Mouse (Mus musculus) induced T-regulatory cell, adult 2 months (primary cell): ENCODE results near the gene Map2k5.

Source experiments
- DNase-seq: peaks from one replicate; pipeline ENCODE4 v3.0.0-alpha.2; 2012; ENCODE audit warnings: low read depth

Map2k5 gene

DNA sequence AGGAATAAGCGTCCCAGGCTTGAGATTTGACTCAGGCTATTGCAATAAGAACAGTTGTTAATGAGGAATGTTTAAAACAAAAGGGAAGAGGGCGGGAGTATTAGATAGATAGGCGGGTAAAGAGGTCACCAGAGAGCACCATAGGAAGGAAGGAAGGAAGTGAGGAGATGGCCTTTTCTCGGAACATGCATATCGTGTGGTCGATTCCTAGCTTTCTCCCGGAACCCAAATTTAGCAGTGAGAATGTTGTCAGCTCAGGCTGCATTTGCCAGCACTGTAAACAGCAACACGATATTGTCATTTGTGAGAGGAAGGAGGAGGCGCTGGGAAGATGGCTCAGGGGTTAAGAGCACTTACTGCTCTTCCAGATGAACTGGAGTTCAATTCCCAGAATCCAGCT lies 253.2 kb downstream of the Map2k5 start:
- DNase-seq: peak; percentile 11

DNA sequence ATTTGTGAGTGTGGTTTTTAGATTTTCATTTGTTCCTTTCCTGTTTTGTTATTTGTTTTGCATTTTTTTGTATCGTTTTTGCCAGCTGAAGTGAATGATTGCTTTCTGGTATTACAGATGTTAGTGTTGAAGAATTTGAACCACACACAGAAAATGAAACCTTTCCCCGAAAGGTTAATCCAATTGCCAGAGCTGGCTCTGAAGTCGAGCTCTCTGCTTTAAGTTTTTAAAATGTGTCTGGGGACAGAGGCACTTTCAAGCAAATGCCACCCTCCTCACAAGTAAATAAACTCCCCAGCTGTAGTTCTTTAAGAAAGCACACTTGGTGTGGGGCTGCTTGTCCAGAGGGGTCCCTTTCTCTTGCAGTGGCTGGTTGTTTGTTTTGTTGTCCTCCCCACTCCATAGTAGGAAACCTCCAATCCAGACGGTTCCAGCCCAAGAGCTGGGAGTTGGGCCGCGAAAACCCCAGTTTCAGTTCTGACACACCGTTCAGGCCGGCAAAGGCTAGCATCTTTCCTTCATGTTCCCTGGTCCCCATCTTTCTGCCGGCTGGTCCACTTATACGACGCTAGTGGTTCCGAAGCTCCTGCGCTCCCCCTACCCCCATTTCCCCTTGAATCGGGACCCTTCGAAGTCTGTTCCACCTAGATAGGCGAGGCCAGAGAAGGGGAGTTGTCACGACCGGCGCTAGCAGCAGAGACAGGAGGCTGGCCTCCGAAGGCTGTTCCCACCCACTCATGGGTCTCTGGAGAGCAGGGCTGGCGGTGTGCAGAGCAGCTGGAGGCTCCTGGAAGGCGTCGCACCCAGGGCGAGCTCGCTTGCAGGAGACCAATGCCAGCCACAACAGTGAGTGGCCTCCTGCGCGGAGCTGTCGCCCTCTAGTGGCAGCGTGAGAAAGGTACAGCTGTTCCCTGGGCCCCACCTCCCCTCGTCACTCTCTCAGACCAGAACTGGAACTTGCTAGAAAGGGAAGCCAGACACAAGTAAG lies 254.0 kb downstream of the Map2k5 start:
- peak; percentile 91 for DNase-seq

DNA sequence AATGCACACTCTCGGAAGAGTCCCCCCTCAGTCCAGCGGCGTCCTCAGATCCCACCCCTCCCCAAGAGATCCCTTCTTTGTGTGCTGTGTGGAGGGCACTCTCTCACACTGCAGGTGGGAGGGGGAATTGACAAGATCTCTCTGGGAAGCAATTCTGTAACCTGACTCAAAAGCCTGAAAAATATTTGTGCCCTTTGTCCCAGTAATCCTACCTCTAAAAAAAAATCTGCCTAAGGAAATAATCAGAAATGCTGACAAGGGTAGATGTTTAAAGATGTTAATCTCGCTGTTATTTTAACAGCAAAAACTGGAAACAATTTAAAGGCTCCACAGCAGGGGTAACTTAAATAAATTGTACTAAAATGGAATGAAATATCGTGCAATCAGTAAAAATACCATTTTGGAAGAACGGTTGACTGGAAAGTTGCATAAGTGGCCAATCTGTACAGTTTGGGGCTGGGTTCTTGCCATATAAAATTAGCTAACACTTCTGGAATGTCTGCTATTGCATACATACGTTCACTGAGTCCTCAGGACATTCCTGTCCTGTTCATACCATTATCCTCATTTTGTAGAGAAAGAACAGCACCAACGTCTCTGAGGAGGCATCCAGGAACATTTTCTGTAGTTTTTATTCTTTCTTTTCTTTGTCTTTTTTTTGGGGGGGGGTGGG lies 255.4 kb downstream of the Map2k5 start:
- DNase-seq: no peak

DNA sequence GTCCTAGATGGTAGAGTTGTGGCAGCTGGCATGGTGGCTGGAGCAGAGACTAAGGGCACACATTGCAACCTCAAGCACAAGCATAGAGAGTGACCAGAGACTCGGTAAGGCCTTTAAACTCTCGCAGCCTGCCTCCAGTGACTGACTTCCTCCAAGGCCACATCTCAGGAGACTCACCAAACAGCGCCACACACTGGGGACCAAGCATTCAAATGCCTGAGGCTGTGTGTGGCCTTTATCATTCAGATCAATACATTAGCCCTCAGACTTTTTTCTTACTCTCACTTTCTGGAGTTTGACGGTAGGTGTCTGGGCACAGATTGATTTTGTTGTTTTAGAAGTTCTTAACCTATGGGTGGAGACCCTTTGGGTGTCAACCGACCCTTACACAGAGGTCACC lies 259.3 kb downstream of the Map2k5 start:
- no peak for DNase-seq
